Comparison of ENCODE assay signal across 22 mouse cellular contexts in the genomic region with DNA sequence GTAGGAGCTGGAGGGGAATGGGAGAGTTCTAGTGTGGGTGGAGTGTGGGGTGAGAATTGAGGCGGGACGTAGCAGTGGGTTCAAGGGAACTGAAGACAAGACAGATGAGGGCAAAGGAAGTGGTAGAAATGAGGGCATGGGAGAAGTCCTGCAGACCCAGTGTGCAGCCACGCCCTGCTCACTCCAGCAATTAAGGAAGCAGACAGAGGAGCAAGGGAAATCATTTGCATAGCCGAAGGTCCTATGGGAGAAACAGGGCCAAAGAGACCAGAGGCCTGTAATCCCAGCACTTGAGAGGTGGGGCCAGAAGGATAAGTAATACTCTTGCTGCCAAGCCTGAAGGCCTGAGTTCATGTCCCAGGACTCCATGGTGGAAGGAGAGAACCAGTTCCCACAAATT. TPM values are rescaled to one million over a fixed set of nuclear protein-coding genes. Genes with fewer than 3 reads are reported as not detected.
"Had no signal": no experiment of that assay in that cellular context is flagged by ENCODE, and none has a peak within 500 bp of the region (broad histone marks: within the 10 kb centered on the region; RNA-seq: fewer than 3 reads in every experiment).

No protein-coding gene starts in this region.

- ATAC-seq: liver, embryonic 12.5 days; liver, postnatal 0 days; lung, postnatal 0 days; midbrain, embryonic 13.5 days; midbrain, embryonic 15.5 days; midbrain, embryonic 16.5 days had no signal

- DNase-seq: liver; liver, embryonic 13.5 days; liver, postnatal 0 days; lung, adult 18-20 months; lung, adult 2 months; lung, embryonic 14.5 days; lung, postnatal 10 days; lung, postnatal 14 days; lung, postnatal 36 days; lung, postnatal 4 days; midbrain, embryonic 14.5 days had no signal

RNA-seq across cellular contexts. Expression of gene Zfp566, which starts 42.1 kb away (rescaled TPM):
- total RNA-seq: monocyte, adult 5-6 weeks had no signal

RNA-seq across cellular contexts. Expression of gene Gm26920, which starts 42.2 kb away (rescaled TPM):
- total RNA-seq: left cerebral cortex, postnatal 25 days; liver, adult 2 months; megakaryocyte progenitor cell, adult 5-6 weeks; megakaryocyte, adult 5-6 weeks; midbrain, postnatal 0 days; monocyte, adult 5-6 weeks had no signal
